Mouse (Mus musculus): ENCODE results near the gene Dlx5.

Dlx5 gene

GRCm38 (mm10) chr6:6875676-6876075 lies 6.2 kb downstream of the Dlx5 start:
- no peak for DNase-seq (ENCODE audit: low read depth)

GRCm38 (mm10) chr6:6875136-6875535 lies 6.7 kb downstream of the Dlx5 start:
- DNase-seq (ENCODE audit: low read depth): no peak

- no peak for DNase-seq (ENCODE audit: low read depth)
These were observed 7.7 kb downstream of the Dlx5 start for GRCm38 (mm10) chr6:6874073-6874771.

- DNase-seq (ENCODE audit: low read depth): no peak
These were observed 8.3 kb downstream of the Dlx5 start for GRCm38 (mm10) chr6:6873476-6874072.

- no peak for DNase-seq (ENCODE audit: low read depth)
These were observed 9.0 kb downstream of the Dlx5 start for GRCm38 (mm10) chr6:6872873-6873272.

- no peak for DNase-seq (ENCODE audit: low read depth)
These were observed 10.2 kb downstream of the Dlx5 start for GRCm38 (mm10) chr6:6871692-6872091.

- no peak for DNase-seq (ENCODE audit: low read depth)
These were observed 10.9 kb downstream of the Dlx5 start for GRCm38 (mm10) chr6:6870876-6871420.

- DNase-seq (ENCODE audit: low read depth): no peak
These were observed 11.7 kb downstream of the Dlx5 start for GRCm38 (mm10) chr6:6869961-6870800.

GRCm38 (mm10) chr6:6869041-6869685 lies 12.7 kb downstream of the Dlx5 start:
- DNase-seq (ENCODE audit: low read depth): no peak

- DNase-seq (ENCODE audit: low read depth): no peak
These were observed 14.9 kb downstream of the Dlx5 start for GRCm38 (mm10) chr6:6867031-6867430.

GRCm38 (mm10) chr6:6864441-6865440 lies 17.1 kb downstream of the Dlx5 start:
- DNase-seq (ENCODE audit: low read depth): no peak

GRCm38 (mm10) chr6:6863955-6864354 lies 17.9 kb downstream of the Dlx5 start:
- no peak for DNase-seq (ENCODE audit: low read depth)

GRCm38 (mm10) chr6:6863160-6863870 lies 18.6 kb downstream of the Dlx5 start, which contains the start of gene Dlx6:
Gene Dlx6 (plus strand): TSS chr6:6863334.
- no peak for DNase-seq (ENCODE audit: low read depth)

GRCm38 (mm10) chr6:6862611-6863010 lies 19.3 kb downstream of the Dlx5 start:
- DNase-seq (ENCODE audit: low read depth): no peak

- no peak for DNase-seq (ENCODE audit: low read depth)
These were observed 20.0 kb downstream of the Dlx5 start for GRCm38 (mm10) chr6:6861798-6862428.

GRCm38 (mm10) chr6:6861086-6861797 lies 20.6 kb downstream of the Dlx5 start:
- DNase-seq (ENCODE audit: low read depth): no peak

GRCm38 (mm10) chr6:6860411-6861085 lies 21.3 kb downstream of the Dlx5 start:
- no peak for DNase-seq (ENCODE audit: low read depth)

- no peak for DNase-seq (ENCODE audit: low read depth)
These were observed 21.9 kb downstream of the Dlx5 start for GRCm38 (mm10) chr6:6859950-6860410.
